Mouse (Mus musculus) lung, adult 2 months (tissue): ENCODE data around the gene Edem2.
A peak's percentile ranks its signal among the peaks of the same experiment; 100 is the strongest.

ENCODE experiments used
- CTCF ChIP-seq: fragments of 200-500 bp; IDR thresholded peaks from 2 replicates; pipeline ENCODE4 v1.5.1; 2011; ENCODE audit warnings: mild to moderate bottlenecking, low read length, control low read depth; ENCODE audit not compliant: insufficient read depth
- POLR2A ChIP-seq: fragments of 200-500 bp; IDR thresholded peaks from 2 replicates; pipeline ENCODE4 v1.6.1; 2011; ENCODE audit warnings: low read depth, mild to moderate bottlenecking, control low read depth, low read length, borderline replicate concordance; ENCODE audit errors: extremely low read depth

DNA sequence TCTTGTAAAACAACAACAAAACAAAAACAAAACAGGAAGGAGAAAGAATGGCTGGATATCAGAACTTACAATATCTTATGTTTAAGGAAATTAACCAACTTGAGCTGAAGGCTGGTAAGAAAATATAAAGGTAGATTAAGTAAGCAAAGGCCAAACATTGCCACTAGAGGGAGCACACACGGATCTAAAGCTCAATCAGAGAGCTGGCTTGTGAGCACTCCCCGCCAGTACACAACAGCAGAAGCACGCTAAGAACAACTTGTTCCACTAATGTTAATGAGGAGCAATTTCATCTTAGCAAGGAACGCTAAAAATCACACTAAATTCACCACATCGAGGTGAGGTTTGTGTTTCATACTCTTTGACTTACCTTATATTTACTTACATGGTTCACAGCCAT lies 66.2 kb downstream of the Edem2 start:
- TF ChIP-seq CTCF (peak; percentile 61), POLR2A (no peak)
